Mouse (Mus musculus): ENCODE results near the gene Cep78. TPM values are rescaled to one million over a fixed set of nuclear protein-coding genes. Genes with fewer than 3 reads are reported as not detected.

Cep78 gene
- polyA plus RNA-seq, 1 experiment from 2014 or later = 16.3 TPM

DNA sequence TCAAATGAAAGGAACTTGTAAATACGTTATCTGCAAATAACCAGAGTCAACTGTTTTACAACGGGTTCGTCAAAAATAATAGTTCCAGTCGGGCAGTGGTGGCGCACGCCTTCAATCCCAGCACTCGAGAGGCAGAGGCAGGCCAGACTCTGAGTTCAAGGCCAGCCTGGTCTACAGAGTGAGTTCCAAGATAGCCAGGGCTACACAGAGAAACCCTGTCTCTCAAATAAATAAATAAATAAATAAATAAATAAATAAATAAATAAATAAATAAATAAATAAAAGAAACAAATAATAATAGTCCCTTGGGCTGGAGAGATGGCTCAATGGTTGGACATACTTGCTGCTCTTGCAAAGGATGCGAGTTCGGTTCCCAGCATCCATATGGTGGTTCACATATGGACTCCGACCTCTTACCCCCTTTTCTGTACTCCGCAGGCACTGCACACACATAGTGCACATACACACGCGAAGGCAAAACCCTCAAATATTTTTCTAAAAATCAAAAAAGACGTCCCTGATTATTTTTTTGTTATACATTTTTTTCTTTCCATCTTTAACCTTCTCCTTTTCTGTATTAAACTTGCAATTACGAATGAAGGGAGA, 947 bp downstream of the Cep78 start:
- H3K36me3 ChIP-seq (ENCODE audit: control insufficient read depth, insufficient read depth, low read length) = no peaks in the 10 kb centered on the region
- ATAC-seq (replicated peaks; ENCODE audit: insufficient number of reproducible peaks, low FRiP score, low TSS enrichment) = no peak
- no peak overlapping the region for H3K27ac ChIP-seq (ENCODE audit: low read depth, low read length)
- no peaks in the 10 kb centered on the region for H3K27me3 ChIP-seq (ENCODE audit: control insufficient read depth, insufficient read depth, low read length)
- H3K4me1 ChIP-seq (ENCODE audit: control insufficient read depth, insufficient read depth, low read length) = no peaks in the 10 kb centered on the region
- peak overlapping the region; percentile 80 for H3K4me3 ChIP-seq (ENCODE audit: low read depth, low read length)
- no peaks in the 10 kb centered on the region for H3K9me3 ChIP-seq (replicated peaks; ENCODE audit: control insufficient read depth, low read length)
- H3K4me2 ChIP-seq = peak overlapping the region; percentile 90
- 56% methylated on average over 15 of the region's 15 CpGs for WGBS (ENCODE audit: insufficient replicate concordance)
- H3K9ac ChIP-seq (ENCODE audit: low read depth, low read length) = peak overlapping the region; percentile 92; the same call in 1 of the 2 replicates

DNA sequence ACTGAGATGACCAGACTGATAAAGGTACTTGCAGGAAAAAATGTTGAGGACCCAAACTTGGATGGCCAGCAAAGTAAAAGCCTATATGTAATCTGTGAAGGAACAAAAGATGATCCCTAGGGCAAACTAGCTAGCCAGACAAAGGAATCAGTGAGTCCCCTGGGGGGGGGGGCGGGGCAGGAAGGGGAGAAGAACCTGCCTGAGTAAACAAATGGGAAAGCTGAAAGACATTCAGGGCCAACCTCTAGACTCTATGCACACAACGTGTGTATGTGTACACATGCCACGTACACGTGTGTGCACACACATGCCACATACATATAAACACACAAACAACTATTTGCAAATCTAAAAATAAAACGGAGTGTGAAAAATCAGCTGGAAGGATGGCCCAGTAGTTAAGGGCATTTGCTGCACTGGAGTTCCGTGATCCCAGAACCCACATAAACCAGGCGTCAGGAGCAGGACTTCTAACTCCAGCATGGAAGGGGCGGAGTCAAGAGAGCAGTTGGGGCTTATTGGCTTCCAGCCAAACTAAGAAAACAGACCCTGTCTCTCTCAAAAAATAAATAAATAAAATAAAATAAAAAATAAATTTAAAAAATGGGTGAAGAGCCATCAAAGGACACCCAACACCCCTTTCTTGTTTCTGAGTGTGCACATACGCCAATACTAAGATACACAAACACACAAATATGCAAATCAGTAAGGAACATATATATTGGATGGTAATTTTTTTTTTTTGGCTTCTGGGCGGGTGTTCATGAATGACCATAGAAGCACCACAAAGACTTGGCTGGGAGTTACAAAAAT, 1.7 kb downstream of the Cep78 start:
- no peak overlapping the region for H3K4me2 ChIP-seq
- no peaks in the 10 kb centered on the region for H3K36me3 ChIP-seq (ENCODE audit: control insufficient read depth, insufficient read depth, low read length)
- no peak overlapping the region for H3K4me3 ChIP-seq (ENCODE audit: low read depth, low read length)
- H3K27me3 ChIP-seq (ENCODE audit: control insufficient read depth, insufficient read depth, low read length) = no peaks in the 10 kb centered on the region
- H3K4me1 ChIP-seq (ENCODE audit: control insufficient read depth, insufficient read depth, low read length) = no peaks in the 10 kb centered on the region
- no peaks in the 10 kb centered on the region for H3K9me3 ChIP-seq (replicated peaks; ENCODE audit: control insufficient read depth, low read length)
- 56% methylated on average over 10 of the region's 10 CpGs for WGBS (ENCODE audit: insufficient replicate concordance)
- H3K9ac ChIP-seq (ENCODE audit: low read depth, low read length) = no peak overlapping the region
- no peak overlapping the region for H3K27ac ChIP-seq (ENCODE audit: low read depth, low read length)
- ATAC-seq (replicated peaks; ENCODE audit: insufficient number of reproducible peaks, low FRiP score, low TSS enrichment) = no peak

DNA sequence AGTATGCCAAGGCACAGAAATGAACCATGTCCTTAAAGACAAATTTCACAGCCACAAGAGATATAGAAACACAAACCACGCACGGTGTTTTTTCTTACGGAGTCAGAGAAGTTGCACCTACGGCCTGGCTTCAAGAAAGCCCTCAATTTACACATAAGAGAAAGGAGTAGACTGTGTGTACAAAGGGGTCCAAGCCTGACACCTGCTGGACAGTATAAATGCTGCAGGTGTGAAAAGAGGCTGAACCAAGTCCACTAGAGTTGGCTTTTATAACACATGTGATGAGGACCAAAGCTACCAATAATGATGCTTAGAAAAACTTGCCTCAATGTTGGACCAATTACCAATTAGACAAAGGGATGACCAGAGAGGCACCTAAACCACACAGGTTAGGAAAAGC, 2.9 kb downstream of the Cep78 start:
- Histone ChIP-seq H3K27me3 (ENCODE audit: control insufficient read depth, insufficient read depth, low read length) (no peaks in the 10 kb centered on the region), H3K9ac (ENCODE audit: low read depth, low read length) (no peak overlapping the region), H3K4me1 (ENCODE audit: control insufficient read depth, insufficient read depth, low read length) (no peaks in the 10 kb centered on the region), H3K27ac (ENCODE audit: low read depth, low read length) (no peak overlapping the region), H3K9me3 (replicated peaks; ENCODE audit: control insufficient read depth, low read length) (no peaks in the 10 kb centered on the region), H3K4me3 (ENCODE audit: low read depth, low read length) (no peak overlapping the region), H3K4me2 (no peak overlapping the region), H3K36me3 (ENCODE audit: control insufficient read depth, insufficient read depth, low read length) (no peaks in the 10 kb centered on the region)
- ATAC-seq (replicated peaks; ENCODE audit: insufficient number of reproducible peaks, low FRiP score, low TSS enrichment) = no peak
- 67% methylated on average over 4 of the region's 4 CpGs for WGBS (ENCODE audit: insufficient replicate concordance)

DNA sequence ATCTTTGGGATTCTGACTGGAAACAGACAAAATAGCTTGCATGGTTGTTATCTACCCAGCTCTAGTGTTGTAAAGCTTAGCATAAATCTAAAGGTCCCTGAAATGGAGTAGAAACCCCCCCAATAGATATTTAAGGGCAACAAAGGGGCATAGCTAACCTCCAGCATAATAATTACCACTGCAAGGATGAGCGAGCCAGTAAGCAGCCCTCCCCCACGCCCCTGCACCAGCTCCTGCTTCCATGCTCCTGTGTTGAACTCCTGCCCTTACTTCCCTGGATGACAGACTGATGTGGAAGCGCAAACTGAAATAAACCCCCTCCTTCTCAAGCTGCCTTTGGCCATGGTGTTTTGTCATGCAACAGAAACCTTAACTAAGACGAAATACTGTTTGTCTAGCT, 11.4 kb downstream of the Cep78 start:
- 81% methylated on average over 4 of the region's 4 CpGs for WGBS (ENCODE audit: insufficient replicate concordance)
- Histone ChIP-seq H3K36me3 (ENCODE audit: control insufficient read depth, insufficient read depth, low read length) (peaks cover 7% of the 10 kb centered on the region), H3K4me2 (no peak overlapping the region), H3K9me3 (replicated peaks; ENCODE audit: control insufficient read depth, low read length) (no peaks in the 10 kb centered on the region), H3K4me1 (ENCODE audit: control insufficient read depth, insufficient read depth, low read length) (0 out of 2 replicates have a peak, but pooled peaks cover 3% of the 10 kb centered on the region), H3K4me3 (ENCODE audit: low read depth, low read length) (no peak overlapping the region), H3K9ac (ENCODE audit: low read depth, low read length) (no peak overlapping the region), H3K27ac (ENCODE audit: low read depth, low read length) (no peak overlapping the region), H3K27me3 (ENCODE audit: control insufficient read depth, insufficient read depth, low read length) (no peaks in the 10 kb centered on the region)
- ATAC-seq (replicated peaks; ENCODE audit: insufficient number of reproducible peaks, low FRiP score, low TSS enrichment) = no peak

DNA sequence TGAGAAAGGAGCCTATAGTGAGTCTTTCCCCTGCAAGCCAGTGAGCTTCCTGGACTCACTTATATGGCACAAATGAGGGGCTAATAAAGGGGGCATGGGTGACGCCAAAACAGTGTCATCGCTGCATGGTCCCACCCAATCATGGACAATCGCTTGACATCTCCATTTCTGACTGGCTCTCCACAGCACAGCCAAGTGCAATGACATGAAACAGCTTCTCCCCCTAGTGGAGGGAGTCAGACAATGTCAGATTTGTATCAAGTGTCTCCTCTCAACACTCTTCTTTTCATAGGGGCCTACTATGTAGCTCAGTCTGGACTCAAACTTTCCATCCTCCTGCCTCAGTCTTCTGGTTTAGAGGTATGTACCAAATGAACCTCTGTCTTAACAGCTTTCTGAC, 19.7 kb downstream of the Cep78 start:
- no peak overlapping the region for H3K9ac ChIP-seq (ENCODE audit: low read depth, low read length)
- ATAC-seq (replicated peaks; ENCODE audit: insufficient number of reproducible peaks, low FRiP score, low TSS enrichment) = 0 out of 2 replicates have a peak, but pooled peaks have one; percentile 18
- H3K27me3 ChIP-seq (ENCODE audit: control insufficient read depth, insufficient read depth, low read length) = no peaks in the 10 kb centered on the region
- H3K4me1 ChIP-seq (ENCODE audit: control insufficient read depth, insufficient read depth, low read length) = no peaks in the 10 kb centered on the region
- H3K9me3 ChIP-seq (replicated peaks; ENCODE audit: control insufficient read depth, low read length) = no peaks in the 10 kb centered on the region
- 68% methylated on average over 3 of the region's 3 CpGs for WGBS (ENCODE audit: insufficient replicate concordance)
- H3K4me2 ChIP-seq = no peak overlapping the region
- peaks cover 9% of the 10 kb centered on the region for H3K36me3 ChIP-seq (ENCODE audit: control insufficient read depth, insufficient read depth, low read length)
- no peak overlapping the region for H3K27ac ChIP-seq (ENCODE audit: low read depth, low read length)
- H3K4me3 ChIP-seq (ENCODE audit: low read depth, low read length) = no peak overlapping the region

DNA sequence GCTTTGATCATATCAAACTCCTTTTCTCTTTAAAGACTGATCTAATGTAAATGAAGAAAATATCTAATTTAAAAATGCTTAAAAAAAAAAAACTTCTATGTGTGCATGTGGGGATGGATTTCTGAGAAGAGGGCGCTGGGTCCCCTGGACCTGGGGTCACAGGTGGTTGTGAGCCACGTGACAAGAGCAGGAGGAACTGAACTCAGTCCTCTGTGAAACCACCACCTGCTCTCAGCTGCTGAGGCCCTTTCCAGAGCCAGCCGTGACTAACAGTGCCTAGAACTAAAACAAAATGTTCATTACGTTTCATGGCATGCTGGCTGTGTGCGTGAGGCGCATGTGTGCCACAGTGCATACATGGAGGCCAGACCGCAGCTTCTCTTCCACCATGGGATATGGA, 20.3 kb downstream of the Cep78 start:
- Histone ChIP-seq H3K27ac (ENCODE audit: low read depth, low read length) (no peak overlapping the region), H3K36me3 (ENCODE audit: control insufficient read depth, insufficient read depth, low read length) (peaks cover 9% of the 10 kb centered on the region), H3K4me2 (no peak overlapping the region), H3K9ac (ENCODE audit: low read depth, low read length) (no peak overlapping the region), H3K4me1 (ENCODE audit: control insufficient read depth, insufficient read depth, low read length) (no peaks in the 10 kb centered on the region), H3K4me3 (ENCODE audit: low read depth, low read length) (no peak overlapping the region), H3K27me3 (ENCODE audit: control insufficient read depth, insufficient read depth, low read length) (no peaks in the 10 kb centered on the region), H3K9me3 (replicated peaks; ENCODE audit: control insufficient read depth, low read length) (no peaks in the 10 kb centered on the region)
- 92% methylated on average over 7 of the region's 7 CpGs for WGBS (ENCODE audit: insufficient replicate concordance)
- ATAC-seq (replicated peaks; ENCODE audit: insufficient number of reproducible peaks, low FRiP score, low TSS enrichment) = no peak

DNA sequence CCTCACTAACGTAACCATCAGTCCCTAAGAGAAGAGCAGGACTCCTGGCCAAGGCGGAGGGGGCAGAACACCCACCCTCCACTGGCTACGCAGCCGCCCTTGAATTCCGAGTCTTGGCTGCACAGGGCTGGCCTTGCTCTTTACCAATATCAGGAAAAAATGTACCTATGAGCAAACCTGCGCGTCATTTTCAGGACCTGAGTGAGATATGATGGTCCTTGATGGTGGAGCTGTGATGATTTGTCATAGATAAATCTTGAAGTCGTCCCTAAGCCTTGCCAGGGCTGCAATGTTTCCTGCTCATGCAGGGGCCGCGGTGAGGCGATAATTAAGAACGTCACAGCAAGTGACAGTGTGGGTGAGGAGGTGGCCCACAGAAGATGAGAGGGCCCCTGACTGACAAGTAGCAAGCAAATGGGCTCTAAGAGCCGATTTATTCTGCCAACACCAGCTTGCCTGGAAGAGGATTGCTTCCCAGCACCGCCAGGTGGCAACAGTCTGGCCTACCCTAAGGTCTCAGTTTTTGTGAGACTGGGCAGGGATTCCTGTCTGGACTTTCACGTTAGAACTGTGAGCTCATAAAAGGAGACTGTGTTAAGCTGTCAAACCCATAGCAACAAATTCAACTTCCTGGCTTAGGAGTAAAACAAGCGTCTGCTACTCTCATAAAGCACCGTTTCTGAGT, 21.6 kb downstream of the Cep78 start:
- Histone ChIP-seq H3K4me1 (ENCODE audit: control insufficient read depth, insufficient read depth, low read length) (no peaks in the 10 kb centered on the region), H3K9me3 (replicated peaks; ENCODE audit: control insufficient read depth, low read length) (no peaks in the 10 kb centered on the region), H3K27ac (ENCODE audit: low read depth, low read length) (no peak overlapping the region), H3K4me2 (no peak overlapping the region), H3K4me3 (ENCODE audit: low read depth, low read length) (no peak overlapping the region), H3K27me3 (ENCODE audit: control insufficient read depth, insufficient read depth, low read length) (no peaks in the 10 kb centered on the region), H3K9ac (ENCODE audit: low read depth, low read length) (no peak overlapping the region), H3K36me3 (ENCODE audit: control insufficient read depth, insufficient read depth, low read length) (peaks cover 5% of the 10 kb centered on the region; the same call in 1 of the 2 replicates)
- no peak for ATAC-seq (replicated peaks; ENCODE audit: insufficient number of reproducible peaks, low FRiP score, low TSS enrichment)
- 83% methylated on average over 17 of the region's 17 CpGs for WGBS (ENCODE audit: insufficient replicate concordance)

DNA sequence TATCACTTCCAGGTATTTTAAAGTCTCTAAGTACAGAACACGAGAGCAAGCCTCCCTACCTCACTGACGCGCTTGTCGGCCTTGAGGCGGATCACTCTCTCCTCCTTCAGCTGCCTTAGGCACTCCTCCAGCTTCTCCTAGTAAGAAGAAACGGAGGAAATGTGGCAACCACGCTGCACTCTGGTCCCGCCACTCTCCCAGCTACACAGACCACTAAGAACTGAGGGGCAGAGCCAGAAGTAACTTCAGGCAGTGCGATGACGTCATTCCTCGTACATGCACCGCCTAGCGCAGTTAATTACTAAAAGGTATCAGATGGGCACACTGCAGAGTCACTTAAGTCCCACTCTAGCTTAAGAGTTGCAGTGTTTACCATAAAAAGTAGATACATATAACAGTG, 22.5 kb downstream of the Cep78 start:
- no peak overlapping the region for H3K4me2 ChIP-seq
- 83% methylated on average over 13 of the region's 13 CpGs for WGBS (ENCODE audit: insufficient replicate concordance)

More for the DNA sequence above, 22.5 kb downstream of the Cep78 start:
- no peaks in the 10 kb centered on the region for H3K27me3 ChIP-seq (ENCODE audit: control insufficient read depth, insufficient read depth, low read length)
- ATAC-seq (replicated peaks; ENCODE audit: insufficient number of reproducible peaks, low FRiP score, low TSS enrichment) = no peak
- no peak overlapping the region for H3K27ac ChIP-seq (ENCODE audit: low read depth, low read length)
- H3K9me3 ChIP-seq (replicated peaks; ENCODE audit: control insufficient read depth, low read length) = no peaks in the 10 kb centered on the region
- H3K4me1 ChIP-seq (ENCODE audit: control insufficient read depth, insufficient read depth, low read length) = no peaks in the 10 kb centered on the region
- H3K9ac ChIP-seq (ENCODE audit: low read depth, low read length) = no peak overlapping the region
- H3K36me3 ChIP-seq (ENCODE audit: control insufficient read depth, insufficient read depth, low read length) = peaks cover 5% of the 10 kb centered on the region; the same call in 1 of the 2 replicates
- H3K4me3 ChIP-seq (ENCODE audit: low read depth, low read length) = no peak overlapping the region

Data from heart, embryonic 11.5 days (tissue).